ENCODE assay signal across 8 mouse cellular contexts in the genomic region with DNA sequence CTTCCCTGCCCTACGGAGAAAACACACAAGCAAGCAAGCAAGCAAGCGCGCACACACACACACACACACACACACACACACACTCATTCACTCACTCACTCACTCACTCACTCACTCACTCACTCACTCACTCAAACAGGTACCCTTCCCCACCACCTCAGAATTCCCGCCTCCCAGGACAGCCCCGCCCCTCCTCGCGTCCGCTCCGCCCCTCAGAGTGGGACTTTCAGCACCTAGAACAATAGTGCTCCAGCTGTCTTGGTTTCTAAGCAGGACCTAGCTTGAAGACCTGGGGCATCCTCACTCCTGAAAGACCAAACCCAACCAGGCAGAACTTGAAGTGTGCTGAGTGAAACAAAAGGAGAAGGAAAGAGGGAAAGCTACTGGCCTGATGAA. TPM values are rescaled to one million over a fixed set of nuclear protein-coding genes. Genes with fewer than 3 reads are reported as not detected.
DNase-seq lines count a peak whose midpoint lies in the region; ATAC-seq and TF ChIP-seq lines count a peak whose summit lies in the region.

No protein-coding gene starts in this region.

- 0 out of 2 replicates have a peak, but pooled peaks cover 4% of the 10 kb centered on the region for H3K27me3 ChIP-seq in limb, embryonic 14.5 days (ENCODE audit: control insufficient read depth, insufficient read depth, low read length)
- peaks cover 18% of the 10 kb centered on the region for H3K27me3 ChIP-seq in midbrain, embryonic 12.5 days

- no peak overlapping the region for H3K27ac ChIP-seq in brown adipose tissue, adult 24 weeks (replicated peaks; ENCODE audit: low read depth, low read length)
- no peak overlapping the region for H3K27ac ChIP-seq in limb, embryonic 14.5 days (replicated peaks; ENCODE audit: low read depth, low read length)
- no peak overlapping the region for H3K27ac ChIP-seq in midbrain, embryonic 12.5 days (replicated peaks)

- H3K36me3 ChIP-seq in limb, embryonic 14.5 days (ENCODE audit: control insufficient read depth, insufficient read depth, low read length) = no peaks in the 10 kb centered on the region
- H3K36me3 ChIP-seq in midbrain, embryonic 12.5 days = no peaks in the 10 kb centered on the region

- H3K4me3 ChIP-seq in brown adipose tissue, adult 24 weeks (ENCODE audit: insufficient read depth, low read depth, low read length) = peak overlapping the region; percentile 69
- H3K4me3 ChIP-seq in limb, embryonic 14.5 days (replicated peaks; ENCODE audit: low read length) = peak overlapping the region; percentile 67
- H3K4me3 ChIP-seq in midbrain, embryonic 12.5 days = peak overlapping the region; percentile 76

- 5% methylated on average over 9 of the region's 9 CpGs for WGBS in limb, embryonic 14.5 days
- WGBS in midbrain, embryonic 12.5 days = 0% methylated on average over 9 of the region's 9 CpGs

- no peak for ATAC-seq in CD4-positive, CD25-positive, alpha-beta regulatory T cell, adult 4 months
- peak; percentile 47 to 61 for ATAC-seq in hematopoietic stem cell, adult 5-6 weeks (replicated peaks in 1 of 2; ENCODE audit: insufficient read depth in 1 of 2, low FRiP score in 2 of 2, low TSS enrichment in 1 of 2, low read depth in 1 of 2, poor library complexity in 2 of 2, severe bottlenecking in 2 of 2)
- peak; percentile 60 for ATAC-seq in limb, embryonic 14.5 days (ENCODE audit: low FRiP score, low read depth)
- peak; percentile 79 for ATAC-seq in midbrain, embryonic 12.5 days (ENCODE audit: low FRiP score, low read depth)

- no peaks in the 10 kb centered on the region for H3K4me1 ChIP-seq in brown adipose tissue, adult 24 weeks (ENCODE audit: control insufficient read depth, insufficient read depth, insufficient read length, low read length)
- no peaks in the 10 kb centered on the region for H3K4me1 ChIP-seq in limb, embryonic 14.5 days (ENCODE audit: control insufficient read depth, insufficient read depth, low read length)
- no peaks in the 10 kb centered on the region for H3K4me1 ChIP-seq in midbrain, embryonic 12.5 days

- H3K9ac ChIP-seq in limb, embryonic 14.5 days (ENCODE audit: low read depth, low read length, severe bottlenecking) = peak overlapping the region; percentile 56; the same call in 1 of the 2 replicates
- peak overlapping the region; percentile 48; the same call in 1 of the 2 replicates for H3K9ac ChIP-seq in midbrain, embryonic 12.5 days (replicated peaks)

- peak overlapping the region; percentile 98 for H3K4me2 ChIP-seq in limb, embryonic 14.5 days (replicated peaks; ENCODE audit: low read depth, low read length, severe bottlenecking)
- peak overlapping the region; percentile 99 for H3K4me2 ChIP-seq in midbrain, embryonic 12.5 days (replicated peaks)

- H3K9me3 ChIP-seq in limb, embryonic 14.5 days (ENCODE audit: control insufficient read depth, low read length) = no peaks in the 10 kb centered on the region
- H3K9me3 ChIP-seq in midbrain, embryonic 12.5 days = no peaks in the 10 kb centered on the region

- peak; percentile 29 for DNase-seq in CD4-positive, CD25-positive, alpha-beta regulatory T cell, adult 2 months (ENCODE audit: low read depth, low spot score)
- DNase-seq in limb, embryonic 14.5 days (ENCODE audit: low spot score) = no peak
- no peak for DNase-seq in left cerebral cortex, adult 11 months (ENCODE audit: low spot score)
- DNase-seq in ovary, postnatal 14 days (ENCODE audit: low spot score) = no peak

- no peak for TF ChIP-seq POLR2A in limb, embryonic 14.5 days (IDR thresholded peaks at IDR 0.05; ENCODE audit: borderline replicate concordance, extremely low read depth, insufficient read depth, insufficient read length)

RNA-seq across cellular contexts. Expression of a gene that starts 0.4 kb away (rescaled TPM):
- polyA plus RNA-seq in CD4-positive, CD25-positive, alpha-beta regulatory T cell, adult 4 months (2017; shearing (Covaris generic)) = under 1 TPM in 1 of 2 experiments, not detected in 1; 0.09 TPM
- 1.8 and 5.0 TPM in 2 replicates for polyA plus RNA-seq in brown adipose tissue, adult 24 weeks (2012; ENCODE audit: insufficient read depth, insufficient read length, missing spikeins)
- 0.94 TPM in 1 of 2 replicates, not detected in the other for total RNA-seq in hematopoietic stem cell, adult 5-6 weeks (2017)
- polyA plus RNA-seq in limb, embryonic 14.5 days (2012; rRNA removed) = 0.36 and 0.48 TPM in 2 replicates
- 0.94 and 0.95 TPM in 2 replicates for polyA plus RNA-seq in limb, embryonic 14.5 days (2014; fragmentation: Nextera tagmentation; extraction: Ambion mirVana)
- polyA plus RNA-seq in midbrain, embryonic 12.5 days (2016; fragmentation: Nextera tagmentation; extraction: Ambion mirVana) = 0.03 and 0.05 TPM in 2 replicates
